Mouse (Mus musculus): ENCODE measurements at regions not wholly inside any gene's neighbourhood (a gene's known extent, or its start where the extent isn't known, plus 50 kb on each side); places are given as distances from the start of the nearest gene placed in this dataset.
A peak's percentile ranks its signal among the peaks of the same experiment; 100 is the strongest.
"Not testable (repeated sequence)": the region's sequence is repeated elsewhere in the genome, so short reads cannot be mapped to it uniquely, and the experiment has no call there.

GRCm38 (mm10) chr9:32933237-32934071 is 297.4 kb downstream of the Ets1 start:
- ATAC-seq (replicated peaks in 1 of 2; ENCODE audit: insufficient read depth in 1 of 2, low FRiP score in 2 of 2, low TSS enrichment in 1 of 2, low read depth in 1 of 2, poor library complexity in 2 of 2, severe bottlenecking in 2 of 2), result no peak

GRCm38 (mm10) chr9:32934436-32934835 is 298.4 kb downstream of the Ets1 start:
- no peak for ATAC-seq (replicated peaks in 1 of 2; ENCODE audit: insufficient read depth in 1 of 2, low FRiP score in 2 of 2, low TSS enrichment in 1 of 2, low read depth in 1 of 2, poor library complexity in 2 of 2, severe bottlenecking in 2 of 2)

- ATAC-seq (replicated peaks in 1 of 2; ENCODE audit: insufficient read depth in 1 of 2, low FRiP score in 2 of 2, low TSS enrichment in 1 of 2, low read depth in 1 of 2, poor library complexity in 2 of 2, severe bottlenecking in 2 of 2), result no peak
Observed at GRCm38 (mm10) chr9:32936462-32936861, 300.4 kb downstream of the Ets1 start.

GRCm38 (mm10) chr9:32937391-32937790 is 301.4 kb downstream of the Ets1 start:
- no peak for ATAC-seq (replicated peaks in 1 of 2; ENCODE audit: insufficient read depth in 1 of 2, low FRiP score in 2 of 2, low TSS enrichment in 1 of 2, low read depth in 1 of 2, poor library complexity in 2 of 2, severe bottlenecking in 2 of 2)

GRCm38 (mm10) chr9:32938857-32939256 is 302.8 kb downstream of the Ets1 start:
- no peak for ATAC-seq (replicated peaks in 1 of 2; ENCODE audit: insufficient read depth in 1 of 2, low FRiP score in 2 of 2, low TSS enrichment in 1 of 2, low read depth in 1 of 2, poor library complexity in 2 of 2, severe bottlenecking in 2 of 2)

- ATAC-seq (replicated peaks in 1 of 2; ENCODE audit: insufficient read depth in 1 of 2, low FRiP score in 2 of 2, low TSS enrichment in 1 of 2, low read depth in 1 of 2, poor library complexity in 2 of 2, severe bottlenecking in 2 of 2), result no peak
Observed at GRCm38 (mm10) chr9:32939626-32940025, 303.6 kb downstream of the Ets1 start.

- peak; percentile 95 to 97 for ATAC-seq (replicated peaks in 1 of 2; ENCODE audit: insufficient read depth in 1 of 2, low FRiP score in 2 of 2, low TSS enrichment in 1 of 2, low read depth in 1 of 2, poor library complexity in 2 of 2, severe bottlenecking in 2 of 2)
Observed at GRCm38 (mm10) chr9:32940111-32940813, 304.2 kb downstream of the Ets1 start.

GRCm38 (mm10) chr9:32940919-32941767 is 305.1 kb downstream of the Ets1 start:
- no peak for ATAC-seq (replicated peaks in 1 of 2; ENCODE audit: insufficient read depth in 1 of 2, low FRiP score in 2 of 2, low TSS enrichment in 1 of 2, low read depth in 1 of 2, poor library complexity in 2 of 2, severe bottlenecking in 2 of 2)

- no peak for ATAC-seq (replicated peaks in 1 of 2; ENCODE audit: insufficient read depth in 1 of 2, low FRiP score in 2 of 2, low TSS enrichment in 1 of 2, low read depth in 1 of 2, poor library complexity in 2 of 2, severe bottlenecking in 2 of 2)
Observed at GRCm38 (mm10) chr9:32941768-32942030, 305.7 kb downstream of the Ets1 start.

GRCm38 (mm10) chr9:32947221-32947620 is 311.2 kb downstream of the Ets1 start:
- no peak for ATAC-seq (replicated peaks in 1 of 2; ENCODE audit: insufficient read depth in 1 of 2, low FRiP score in 2 of 2, low TSS enrichment in 1 of 2, low read depth in 1 of 2, poor library complexity in 2 of 2, severe bottlenecking in 2 of 2)

- no peak for ATAC-seq (replicated peaks in 1 of 2; ENCODE audit: insufficient read depth in 1 of 2, low FRiP score in 2 of 2, low TSS enrichment in 1 of 2, low read depth in 1 of 2, poor library complexity in 2 of 2, severe bottlenecking in 2 of 2)
Observed at GRCm38 (mm10) chr9:32949036-32949435, 313.0 kb downstream of the Ets1 start.

GRCm38 (mm10) chr9:32958716-32959115 is 322.7 kb downstream of the Ets1 start:
- ATAC-seq (replicated peaks in 1 of 2; ENCODE audit: insufficient read depth in 1 of 2, low FRiP score in 2 of 2, low TSS enrichment in 1 of 2, low read depth in 1 of 2, poor library complexity in 2 of 2, severe bottlenecking in 2 of 2), result no peak

- not testable (repeated sequence) for ATAC-seq (replicated peaks in 1 of 2; ENCODE audit: insufficient read depth in 1 of 2, low FRiP score in 2 of 2, low TSS enrichment in 1 of 2, low read depth in 1 of 2, poor library complexity in 2 of 2, severe bottlenecking in 2 of 2)
Observed at GRCm38 (mm10) chr9:32959468-32959867, 323.4 kb downstream of the Ets1 start.

GRCm38 (mm10) chr9:32962679-32963205 is 326.7 kb downstream of the Ets1 start:
- ATAC-seq (replicated peaks in 1 of 2; ENCODE audit: insufficient read depth in 1 of 2, low FRiP score in 2 of 2, low TSS enrichment in 1 of 2, low read depth in 1 of 2, poor library complexity in 2 of 2, severe bottlenecking in 2 of 2), result peak in 1 of 2 experiments; percentile 17; a peak in 2 of 4 replicates

GRCm38 (mm10) chr9:32968446-32968845 is 332.4 kb downstream of the Ets1 start:
- no peak for ATAC-seq (replicated peaks in 1 of 2; ENCODE audit: insufficient read depth in 1 of 2, low FRiP score in 2 of 2, low TSS enrichment in 1 of 2, low read depth in 1 of 2, poor library complexity in 2 of 2, severe bottlenecking in 2 of 2)

- no peak for ATAC-seq (replicated peaks in 1 of 2; ENCODE audit: insufficient read depth in 1 of 2, low FRiP score in 2 of 2, low TSS enrichment in 1 of 2, low read depth in 1 of 2, poor library complexity in 2 of 2, severe bottlenecking in 2 of 2)
Observed at GRCm38 (mm10) chr9:32971421-32971820, 335.4 kb downstream of the Ets1 start.

- ATAC-seq (replicated peaks in 1 of 2; ENCODE audit: insufficient read depth in 1 of 2, low FRiP score in 2 of 2, low TSS enrichment in 1 of 2, low read depth in 1 of 2, poor library complexity in 2 of 2, severe bottlenecking in 2 of 2), result no peak
Observed at GRCm38 (mm10) chr9:32971926-32972325, 335.9 kb downstream of the Ets1 start.
